Mouse (Mus musculus): ENCODE results near the gene Plekhd1.

Plekhd1 gene

DNA sequence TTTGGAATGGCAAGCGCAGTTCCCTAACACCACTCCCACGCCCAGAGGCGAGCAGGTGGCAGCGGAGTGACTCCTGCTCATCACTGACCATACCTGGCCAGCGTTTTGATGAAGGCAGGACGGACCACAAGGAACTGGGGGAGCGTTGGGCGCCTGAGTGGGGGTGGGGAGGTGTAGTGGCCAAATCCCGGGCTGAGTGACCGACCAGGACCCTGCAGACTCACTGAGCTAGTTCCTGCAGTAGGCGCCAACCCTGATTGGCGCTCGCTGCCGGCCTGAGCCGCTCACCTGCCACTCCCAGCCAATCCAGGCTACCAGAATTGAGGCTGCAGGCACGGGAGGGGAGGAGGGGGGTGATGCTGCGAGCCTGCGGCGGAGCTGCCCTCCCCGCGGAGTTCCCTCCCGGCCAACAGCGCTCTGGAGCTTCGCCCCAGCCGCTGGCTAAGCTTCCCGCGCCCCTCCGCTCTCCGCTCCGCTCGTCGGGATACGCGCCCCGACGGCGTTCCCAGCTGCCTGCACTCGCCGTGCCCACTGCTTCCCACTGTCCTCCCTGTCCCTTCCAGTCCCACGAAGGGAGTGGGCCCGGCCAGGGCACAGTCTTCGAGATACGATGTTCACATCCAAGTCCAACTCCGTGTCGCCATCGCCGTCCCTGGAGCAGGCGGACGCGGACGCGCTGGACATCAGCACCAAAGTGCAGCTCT lies at the start of gene Plekhd1:
TSS of gene Plekhd1 (plus strand) at position 323 of the 704 bp plus-strand sequence.
- no peak for DNase-seq (ENCODE audit: low spot score)

DNA sequence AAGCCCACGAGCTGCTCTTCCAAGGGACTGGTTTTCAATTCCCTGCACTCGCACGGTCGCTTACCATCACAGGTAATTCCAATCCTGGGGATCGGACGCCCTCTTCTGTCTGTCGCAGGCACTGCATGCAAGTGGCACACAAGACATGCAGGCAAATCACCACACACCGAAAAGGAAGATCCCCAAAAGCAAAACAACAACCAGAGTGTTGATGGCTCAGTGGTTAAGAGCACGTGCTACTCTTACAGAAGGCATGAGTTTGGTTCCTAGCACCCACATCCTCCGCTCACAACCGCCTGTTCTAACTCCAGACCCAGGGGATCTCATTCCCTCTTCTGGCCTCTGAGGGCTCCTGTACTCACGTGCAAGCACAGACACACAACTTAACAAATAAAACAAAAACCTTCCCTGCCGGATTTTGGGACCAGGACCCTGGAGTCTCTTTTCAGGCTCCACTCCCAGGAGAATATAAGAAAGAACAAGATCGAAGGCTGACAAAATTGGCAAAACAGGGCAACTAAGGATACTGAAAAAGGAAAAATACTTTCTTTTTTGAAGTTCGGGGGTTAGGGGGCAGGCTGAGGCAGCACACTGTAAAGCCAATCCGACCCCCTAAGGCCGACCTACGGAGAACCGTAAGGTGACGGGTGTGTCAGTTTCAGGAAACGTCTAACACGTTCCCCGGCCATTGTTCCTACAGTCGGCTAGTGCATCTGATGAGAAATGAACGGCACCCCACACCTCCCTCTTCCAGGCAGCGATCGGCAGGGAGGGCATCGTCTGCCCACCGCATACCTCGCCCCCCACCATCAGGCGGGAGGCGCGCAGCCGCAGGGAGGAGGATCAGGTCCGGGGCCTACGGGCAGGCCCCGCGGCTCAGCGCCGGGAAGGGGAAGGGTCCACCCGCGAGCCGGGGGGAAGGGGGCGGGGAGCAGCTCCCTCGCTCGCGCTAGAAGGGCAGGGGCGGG lies 49.4 kb upstream of the Plekhd1 start:
- peak; percentile 80 for DNase-seq (ENCODE audit: low spot score)

GRCm38 (mm10) chr12:80643693-80644505 lies 48.5 kb upstream of the Plekhd1 start, which contains the start of the genes Slc39a9 and Erh:
Gene Slc39a9, plus strand, starts transcription at chr12:80643883.
Gene Erh, minus strand, starts transcription at chr12:80644341.
- DNase-seq (ENCODE audit: low spot score), result peak; percentile 93

DNA sequence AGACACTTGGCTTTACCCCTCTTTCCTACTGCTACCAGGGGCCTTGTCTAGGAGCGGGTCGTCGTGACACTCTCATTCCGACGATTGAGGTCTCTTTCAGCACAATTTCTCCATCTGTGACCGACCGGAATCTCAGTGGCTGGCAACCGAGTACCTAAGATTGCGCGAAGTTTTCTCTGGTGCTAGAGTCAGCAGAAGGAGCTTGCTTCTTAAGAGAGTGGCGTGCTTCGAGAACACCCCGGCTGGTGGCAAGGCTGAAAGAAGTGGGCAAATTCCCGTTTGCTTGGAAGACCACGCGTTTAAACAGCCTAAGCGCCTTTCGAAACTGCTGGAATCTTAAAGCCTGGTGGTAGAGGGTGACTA lies 47.9 kb upstream of the Plekhd1 start:
- DNase-seq (ENCODE audit: low spot score), result no peak

GRCm38 (mm10) chr12:80646377-80646776 lies 46.0 kb upstream of the Plekhd1 start:
- DNase-seq (ENCODE audit: low spot score), result no peak

GRCm38 (mm10) chr12:80653951-80654658 lies 38.3 kb upstream of the Plekhd1 start:
- no peak for DNase-seq (ENCODE audit: low spot score)

DNA sequence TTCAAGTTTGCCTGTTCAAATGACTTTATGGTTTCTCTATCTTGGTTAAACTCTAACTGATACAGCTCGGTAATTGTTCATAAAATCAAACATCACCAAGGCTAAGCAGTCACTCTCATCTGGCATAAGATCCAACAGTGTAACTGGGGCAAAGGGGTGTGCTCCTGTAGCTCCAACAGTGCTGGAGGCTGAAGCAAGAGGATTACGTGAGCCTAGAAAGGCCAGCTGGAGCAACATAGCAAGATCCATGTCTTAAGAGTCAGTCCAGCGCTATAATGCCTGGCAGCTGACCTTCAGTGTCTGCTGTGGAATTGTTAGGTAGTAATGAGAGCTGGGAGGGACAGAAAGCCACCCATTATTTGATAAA lies 37.7 kb upstream of the Plekhd1 start:
- no peak for DNase-seq (ENCODE audit: low spot score)

GRCm38 (mm10) chr12:80658661-80659060 lies 33.7 kb upstream of the Plekhd1 start:
- peak; percentile 20 for DNase-seq (ENCODE audit: low spot score)

- no peak for DNase-seq (ENCODE audit: low spot score)
Measured at GRCm38 (mm10) chr12:80662322-80662721, 30.1 kb upstream of the Plekhd1 start.

DNA sequence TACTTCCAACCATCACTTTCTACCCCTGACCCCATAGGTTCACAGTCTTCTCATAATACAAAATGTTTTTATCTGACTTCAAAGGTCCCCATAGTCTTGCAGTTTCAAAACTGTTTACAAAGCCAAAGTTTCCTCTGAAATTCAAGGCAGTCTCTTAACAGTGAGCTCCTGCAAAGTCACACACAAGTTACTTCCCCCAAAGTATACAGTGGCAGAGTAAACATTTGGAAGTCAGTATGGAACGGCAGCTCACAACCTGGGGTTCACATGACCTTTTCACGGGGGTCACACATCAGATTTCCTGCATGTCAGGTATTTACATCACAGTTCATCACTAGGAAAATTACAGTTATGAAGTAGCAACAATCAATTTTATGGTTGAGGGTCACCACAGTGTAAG lies 28.5 kb upstream of the Plekhd1 start:
- no peak for DNase-seq (ENCODE audit: low spot score)

- DNase-seq (ENCODE audit: low spot score), result no peak
Measured at GRCm38 (mm10) chr12:80668391-80668790, 24.0 kb upstream of the Plekhd1 start.

DNA sequence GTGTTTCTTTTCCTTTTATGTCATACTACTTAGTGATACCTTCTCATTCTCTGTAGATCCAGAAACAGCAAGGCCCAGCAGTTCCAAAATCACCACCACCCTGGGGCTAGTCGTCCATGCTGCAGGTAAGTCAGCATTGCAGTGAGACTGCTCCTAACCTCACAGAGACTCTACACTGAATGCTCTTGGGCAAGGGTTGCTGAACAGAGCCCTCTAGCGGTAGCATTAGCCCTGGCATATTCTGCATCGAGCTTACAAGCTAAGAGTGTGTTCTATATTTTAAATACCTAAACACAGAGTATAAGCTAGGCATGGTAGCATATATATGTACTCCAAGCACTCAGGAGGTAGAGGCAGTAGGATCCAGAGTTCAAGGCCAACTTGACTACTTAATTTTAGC lies 19.2 kb upstream of the Plekhd1 start:
- peak; percentile 60 for DNase-seq (ENCODE audit: low spot score)

- peak; percentile 26 for DNase-seq (ENCODE audit: low spot score)
Measured at GRCm38 (mm10) chr12:80681340-80681739, 11.1 kb upstream of the Plekhd1 start.

- DNase-seq (ENCODE audit: low spot score), result peak; percentile 47
Measured at GRCm38 (mm10) chr12:80683554-80683953, 8.8 kb upstream of the Plekhd1 start.

- no peak for DNase-seq (ENCODE audit: low spot score)
Measured at GRCm38 (mm10) chr12:80684316-80684715, 8.1 kb upstream of the Plekhd1 start.

- DNase-seq (ENCODE audit: low spot score), result no peak
Measured at GRCm38 (mm10) chr12:80687788-80688211, 4.6 kb upstream of the Plekhd1 start.

DNA sequence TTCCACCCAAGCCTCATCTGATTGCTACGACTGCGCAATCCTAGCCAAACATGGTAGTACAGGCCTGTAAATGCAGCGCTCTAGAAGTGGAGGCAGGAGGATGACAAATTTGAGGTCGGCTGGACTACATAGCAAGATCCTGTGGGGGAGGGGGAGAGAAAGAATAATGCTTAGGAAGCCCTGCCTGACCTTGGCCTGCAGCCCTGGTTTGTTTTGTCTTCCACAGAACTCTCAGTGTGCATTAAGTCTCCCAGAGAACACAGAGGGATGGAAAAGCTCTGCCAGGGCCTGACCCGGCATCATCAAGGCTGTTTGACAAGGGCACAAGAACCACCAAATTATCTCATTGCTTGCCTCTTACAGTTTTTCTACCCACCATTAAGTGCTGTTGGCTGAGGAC lies 2.7 kb upstream of the Plekhd1 start:
- DNase-seq (ENCODE audit: low spot score), result no peak

DNA sequence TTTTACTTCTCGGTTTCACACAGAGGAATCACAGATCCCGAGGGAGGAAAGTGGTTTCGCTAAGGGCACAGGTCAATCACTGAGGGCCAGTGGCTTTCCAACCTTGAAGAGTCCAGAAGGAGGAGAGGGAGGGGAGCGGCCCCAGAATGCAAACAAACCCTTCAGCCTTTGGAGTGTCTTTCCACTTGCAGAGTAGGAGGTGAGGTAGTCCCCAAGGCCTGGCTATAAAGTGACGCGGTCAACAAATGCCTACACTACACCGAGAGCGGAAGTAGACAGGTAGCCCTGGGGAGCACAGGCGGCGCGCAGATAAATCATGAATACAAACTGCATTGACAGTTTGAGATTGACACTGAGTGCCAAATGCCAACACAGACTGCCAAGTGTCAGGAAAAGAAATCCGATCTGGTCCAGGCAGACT lies 710 bp upstream of the Plekhd1 start:
- no peak for DNase-seq (ENCODE audit: low spot score)

DNA sequence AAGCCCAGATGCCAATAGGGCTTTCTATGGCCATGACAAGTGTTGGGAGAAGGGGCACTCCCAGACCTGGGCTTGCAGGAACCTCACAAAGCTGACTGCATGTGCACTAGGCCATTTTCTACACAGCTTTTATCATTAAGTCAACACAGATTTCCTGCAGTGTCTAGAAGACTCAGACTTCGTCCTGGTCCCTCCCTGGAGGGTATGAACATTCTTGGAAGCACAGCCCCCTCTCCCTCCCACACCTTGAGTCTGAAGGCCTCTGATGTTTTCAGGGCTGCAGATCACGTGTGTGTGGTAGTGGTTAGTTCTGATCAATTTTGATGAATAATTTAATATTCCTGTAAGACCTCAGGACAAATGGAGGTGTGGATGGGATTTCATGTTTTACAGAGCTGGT lies 1.3 kb downstream of the Plekhd1 start:
- DNase-seq (ENCODE audit: low spot score), result no peak

GRCm38 (mm10) chr12:80695004-80695403 lies 2.6 kb downstream of the Plekhd1 start:
- no peak for DNase-seq (ENCODE audit: low spot score)

- peak; percentile 68 for DNase-seq (ENCODE audit: low spot score)
Measured at GRCm38 (mm10) chr12:80698526-80699143, 6.2 kb downstream of the Plekhd1 start.

Data from c-Kit-positive CD71-positive TER-119-positive erythroid progenitor cells, embryonic 14.5 days (primary cell).